Mouse (Mus musculus): ENCODE data around the gene Ddx31.

GRCm38 (mm10) chr2:28903871-28904270 lies 63.7 kb downstream of the Ddx31 start:
- TF ChIP-seq CTCF (IDR thresholded peaks at IDR 0.05; ENCODE audit: extremely low read depth, insufficient read depth, insufficient read length, insufficient replicate concordance) (no peak), POLR2A (IDR thresholded peaks at IDR 0.05; ENCODE audit: low read depth, low read length) (no peak)

All from spleen, adult 2 months (tissue).